Mouse (Mus musculus): ENCODE results near the gene Olfr339. TPM values are rescaled to one million over a fixed set of nuclear protein-coding genes. Genes with fewer than 3 reads are reported as not detected.
"Not testable (repeated sequence)": the region's sequence is repeated elsewhere in the genome, so short reads cannot be mapped to it uniquely, and the experiment has no call there.

The Olfr339 gene
- not detected in 2 replicates for polyA plus RNA-seq (2016; fragmentation: Nextera tagmentation; extraction: Ambion mirVana)

- no peak within 1 kb of the TSS for H3K9ac ChIP-seq
Measured at GRCm38 (mm10) chr2:36418647-36419046, at the start of gene Olfr339. Gene Olfr339 (plus strand): TSS chr2:36418947.

GRCm38 (mm10) chr2:36373219-36373618 is 45.5 kb upstream of the Olfr339 start, which contains the start of gene Olfr338:
Gene Olfr338 (plus strand): TSS chr2:36373519.
- Histone ChIP-seq H3K27me3 (no peaks in the 10 kb centered on the region), H3K9ac (no peak within 1 kb of the TSS)
- no peak for ATAC-seq (ENCODE audit: low FRiP score)

More at GRCm38 (mm10) chr2:36418647-36419046, at the start of gene Olfr339:
- Histone ChIP-seq H3K4me2 (replicated peaks) (no peak within 1 kb of the TSS), H3K4me1 (no peaks in the 10 kb centered on the region), H3K27me3 (no peaks in the 10 kb centered on the region), H3K36me3 (no peaks in the 10 kb centered on the region), H3K27ac (no peak within 1 kb of the TSS), H3K9me3 (replicated peaks) (peaks cover 13% of the 10 kb centered on the region), H3K4me3 (no peak within 1 kb of the TSS)
- 86% methylated on average over 3 of the region's 3 CpGs for WGBS
- ATAC-seq (ENCODE audit: low FRiP score): no peak

GRCm38 (mm10) chr2:36415174-36415573 is 3.6 kb upstream of the Olfr339 start:
- not testable (repeated sequence) for H3K4me3 ChIP-seq; H3K9ac ChIP-seq; H3K36me3 ChIP-seq; H3K4me2 ChIP-seq (replicated peaks); H3K9me3 ChIP-seq (replicated peaks); H3K27me3 ChIP-seq; ATAC-seq (ENCODE audit: low FRiP score); H3K27ac ChIP-seq; H3K4me1 ChIP-seq
- 89% methylated on average over 3 of the region's 3 CpGs for WGBS

More at GRCm38 (mm10) chr2:36373219-36373618, 45.5 kb upstream of the Olfr339 start, which contains the start of gene Olfr338:
- no peak within 1 kb of the TSS for H3K4me2 ChIP-seq (replicated peaks)
- no peak within 1 kb of the TSS for H3K27ac ChIP-seq
- 0 out of 2 replicates have a peak, but pooled peaks cover 16% of the 10 kb centered on the region for H3K9me3 ChIP-seq (replicated peaks)
- no peaks in the 10 kb centered on the region for H3K4me1 ChIP-seq
- no peaks in the 10 kb centered on the region for H3K36me3 ChIP-seq
- H3K4me3 ChIP-seq: no peak within 1 kb of the TSS

- H3K9ac ChIP-seq; H3K9me3 ChIP-seq (replicated peaks); H3K27me3 ChIP-seq; H3K4me1 ChIP-seq; H3K36me3 ChIP-seq; H3K4me3 ChIP-seq; H3K4me2 ChIP-seq (replicated peaks); H3K27ac ChIP-seq; ATAC-seq (ENCODE audit: low FRiP score): not testable (repeated sequence)
- WGBS: 89% methylated on average over 7 of the region's 7 CpGs
Measured at GRCm38 (mm10) chr2:36415591-36415990, 3.2 kb upstream of the Olfr339 start.

- WGBS: 73% methylated on average over 1 of the region's 1 CpGs
- Histone ChIP-seq H3K27me3 (no peaks in the 10 kb centered on the region), H3K27ac (no peak within 1 kb of the TSS), H3K4me1 (no peaks in the 10 kb centered on the region), H3K9me3 (replicated peaks) (peaks cover 12% of the 10 kb centered on the region), H3K9ac (no peak within 1 kb of the TSS), H3K4me2 (replicated peaks) (no peak within 1 kb of the TSS), H3K4me3 (no peak within 1 kb of the TSS), H3K36me3 (no peaks in the 10 kb centered on the region)
- ATAC-seq (ENCODE audit: low FRiP score): no peak
Measured at GRCm38 (mm10) chr2:36452287-36452686, 33.5 kb downstream of the Olfr339 start, which contains the start of gene Olfr340. Gene Olfr340 (plus strand): TSS chr2:36452587.

- H3K4me2 ChIP-seq (replicated peaks): no peak overlapping the region
- H3K4me3 ChIP-seq: no peak overlapping the region
- no peak overlapping the region for H3K9ac ChIP-seq
- no peaks in the 10 kb centered on the region for H3K4me1 ChIP-seq
- no peaks in the 10 kb centered on the region for H3K36me3 ChIP-seq
- H3K27me3 ChIP-seq: no peaks in the 10 kb centered on the region
- no peak overlapping the region for H3K27ac ChIP-seq
- ATAC-seq (ENCODE audit: low FRiP score): no peak
- peaks cover 17% of the 10 kb centered on the region for H3K9me3 ChIP-seq (replicated peaks)
Measured at GRCm38 (mm10) chr2:36473634-36474033, 54.9 kb downstream of the Olfr339 start.

Other genes with a start within 250 kb of the Olfr339 start
- gene Ptgs1, start 188.5 kb upstream of the Olfr339 start, polyA plus RNA-seq (2016; fragmentation: Nextera tagmentation; extraction: Ambion mirVana): 4.8 and 6.2 TPM in 2 replicates
- gene Olfr338, start 45.4 kb upstream of the Olfr339 start, polyA plus RNA-seq (2016; fragmentation: Nextera tagmentation; extraction: Ambion mirVana): not detected in 2 replicates
- not detected in 2 replicates for gene Olfr340, start 33.6 kb downstream of the Olfr339 start, polyA plus RNA-seq (2016; fragmentation: Nextera tagmentation; extraction: Ambion mirVana)
- not detected in 2 replicates for gene Olfr341, start 63.5 kb downstream of the Olfr339 start, polyA plus RNA-seq (2016; fragmentation: Nextera tagmentation; extraction: Ambion mirVana)
- not detected in 2 replicates for gene Olfr342, start 106.1 kb downstream of the Olfr339 start, polyA plus RNA-seq (2016; fragmentation: Nextera tagmentation; extraction: Ambion mirVana)
- gene Olfr344, start 147.7 kb downstream of the Olfr339 start, polyA plus RNA-seq (2016; fragmentation: Nextera tagmentation; extraction: Ambion mirVana): not detected in 2 replicates
- gene Olfr345, start 221.1 kb downstream of the Olfr339 start, polyA plus RNA-seq (2016; fragmentation: Nextera tagmentation; extraction: Ambion mirVana): not detected in 2 replicates

Data from hindbrain, embryonic 12.5 days (tissue).